Mouse (Mus musculus): ENCODE measurements at regions not wholly inside any gene's neighbourhood (a gene's known extent, or its start where the extent isn't known, plus 50 kb on each side); places are given as distances from the start of the nearest gene placed in this dataset.

GRCm38 (mm10) chr19:14835629-14836028, 237.8 kb upstream of the Tle4 start:
- WGBS = 85% methylated on average over 8 of the region's 8 CpGs
- no peak for ATAC-seq (ENCODE audit: borderline replicate concordance, extremely low read depth, low FRiP score, low TSS enrichment)
- H3K9me3 ChIP-seq = no peaks in the 10 kb centered on the region
- no peak overlapping the region for H3K9ac ChIP-seq
- no peak overlapping the region for H3K27ac ChIP-seq
- no peaks in the 10 kb centered on the region for H3K36me3 ChIP-seq
- no peak overlapping the region for H3K4me3 ChIP-seq
- no peaks in the 10 kb centered on the region for H3K27me3 ChIP-seq
- H3K4me1 ChIP-seq = no peaks in the 10 kb centered on the region
- H3K4me2 ChIP-seq = no peak overlapping the region

GRCm38 (mm10) chr19:14816354-14816753, 218.5 kb upstream of the Tle4 start:
- H3K9ac ChIP-seq = no peak overlapping the region

GRCm38 (mm10) chr19:14806787-14807186, 208.9 kb upstream of the Tle4 start:
- Histone ChIP-seq H3K4me3 (no peak overlapping the region), H3K9me3 (no peaks in the 10 kb centered on the region), H3K9ac (no peak overlapping the region), H3K27ac (no peak overlapping the region), H3K27me3 (peaks cover 28% of the 10 kb centered on the region; the same call in 1 of the 2 replicates), H3K4me1 (peaks cover 7% of the 10 kb centered on the region; the same call in 1 of the 2 replicates), H3K4me2 (no peak overlapping the region), H3K36me3 (no peaks in the 10 kb centered on the region)
- whole genome bisulfite sequencing = 69% methylated on average over 6 of the region's 6 CpGs
- no peak for ATAC-seq (ENCODE audit: borderline replicate concordance, extremely low read depth, low FRiP score, low TSS enrichment)

More at GRCm38 (mm10) chr19:14816354-14816753, 218.5 kb upstream of the Tle4 start:
- Histone ChIP-seq H3K27ac (no peak overlapping the region), H3K4me2 (no peak overlapping the region), H3K27me3 (0 out of 2 replicates have a peak, but pooled peaks cover 6% of the 10 kb centered on the region), H3K4me3 (no peak overlapping the region), H3K9me3 (no peaks in the 10 kb centered on the region), H3K4me1 (no peaks in the 10 kb centered on the region), H3K36me3 (no peaks in the 10 kb centered on the region)
- WGBS = 68% methylated on average over 3 of the region's 3 CpGs
- ATAC-seq (ENCODE audit: borderline replicate concordance, extremely low read depth, low FRiP score, low TSS enrichment) = no peak

GRCm38 (mm10) chr19:14802909-14803650, 205.2 kb upstream of the Tle4 start:
- Histone ChIP-seq H3K27ac (no peak overlapping the region), H3K4me1 (peaks cover 11% of the 10 kb centered on the region; the same call in 1 of the 2 replicates), H3K4me2 (no peak overlapping the region), H3K27me3 (peaks cover 55% of the 10 kb centered on the region; the same call in 1 of the 2 replicates), H3K9me3 (no peaks in the 10 kb centered on the region), H3K9ac (no peak overlapping the region), H3K36me3 (no peaks in the 10 kb centered on the region), H3K4me3 (no peak overlapping the region)
- ATAC-seq (ENCODE audit: borderline replicate concordance, extremely low read depth, low FRiP score, low TSS enrichment) = no peak
- WGBS = 12% methylated on average over 5 of the region's 5 CpGs

- no peak for ATAC-seq (ENCODE audit: borderline replicate concordance, extremely low read depth, low FRiP score, low TSS enrichment)
- Histone ChIP-seq H3K27ac (no peak overlapping the region), H3K9ac (no peak overlapping the region), H3K4me1 (peaks cover 11% of the 10 kb centered on the region; the same call in 1 of the 2 replicates), H3K4me2 (no peak overlapping the region), H3K9me3 (no peaks in the 10 kb centered on the region), H3K27me3 (peaks cover 67% of the 10 kb centered on the region; the same call in 1 of the 2 replicates), H3K4me3 (no peak overlapping the region), H3K36me3 (no peaks in the 10 kb centered on the region)
- 70% methylated on average over 8 of the region's 8 CpGs for WGBS
These were observed 203.8 kb upstream of the Tle4 start for GRCm38 (mm10) chr19:14801669-14802068.

GRCm38 (mm10) chr19:14799002-14799401, 201.2 kb upstream of the Tle4 start:
- 45% methylated on average over 6 of the region's 6 CpGs for WGBS
- Histone ChIP-seq H3K4me2 (no peak overlapping the region), H3K9me3 (no peaks in the 10 kb centered on the region), H3K4me3 (no peak overlapping the region), H3K36me3 (no peaks in the 10 kb centered on the region), H3K27ac (no peak overlapping the region), H3K9ac (no peak overlapping the region), H3K27me3 (peaks cover 62% of the 10 kb centered on the region), H3K4me1 (peaks cover 11% of the 10 kb centered on the region; the same call in 1 of the 2 replicates)
- no peak for ATAC-seq (ENCODE audit: borderline replicate concordance, extremely low read depth, low FRiP score, low TSS enrichment)

GRCm38 (mm10) chr19:14798417-14798816, 200.6 kb upstream of the Tle4 start:
- ATAC-seq (ENCODE audit: borderline replicate concordance, extremely low read depth, low FRiP score, low TSS enrichment) = no peak
- no peaks in the 10 kb centered on the region for H3K9me3 ChIP-seq
- no peaks in the 10 kb centered on the region for H3K36me3 ChIP-seq
- peaks cover 63% of the 10 kb centered on the region for H3K27me3 ChIP-seq
- no peak overlapping the region for H3K9ac ChIP-seq
- WGBS = 56% methylated on average over 7 of the region's 7 CpGs
- H3K27ac ChIP-seq = no peak overlapping the region
- H3K4me3 ChIP-seq = no peak overlapping the region
- H3K4me2 ChIP-seq = no peak overlapping the region
- peaks cover 10% of the 10 kb centered on the region; the same call in 1 of the 2 replicates for H3K4me1 ChIP-seq

GRCm38 (mm10) chr19:14795910-14796309, 198.1 kb upstream of the Tle4 start:
- Histone ChIP-seq H3K9ac (no peak overlapping the region), H3K4me2 (no peak overlapping the region), H3K36me3 (no peaks in the 10 kb centered on the region), H3K9me3 (no peaks in the 10 kb centered on the region), H3K27me3 (peaks cover 53% of the 10 kb centered on the region), H3K27ac (no peak overlapping the region), H3K4me1 (peaks cover 4% of the 10 kb centered on the region; the same call in 1 of the 2 replicates), H3K4me3 (no peak overlapping the region)
- WGBS = 78% methylated on average over 5 of the region's 5 CpGs
- ATAC-seq (ENCODE audit: borderline replicate concordance, extremely low read depth, low FRiP score, low TSS enrichment) = no peak

- ATAC-seq (ENCODE audit: borderline replicate concordance, extremely low read depth, low FRiP score, low TSS enrichment) = no peak
- Histone ChIP-seq H3K4me3 (no peak overlapping the region), H3K36me3 (no peaks in the 10 kb centered on the region), H3K4me1 (no peaks in the 10 kb centered on the region), H3K9me3 (no peaks in the 10 kb centered on the region), H3K27me3 (peaks cover 21% of the 10 kb centered on the region), H3K27ac (no peak overlapping the region), H3K4me2 (no peak overlapping the region), H3K9ac (no peak overlapping the region)
- 63% methylated on average over 1 of the region's 1 CpGs for WGBS
These were observed 192.1 kb upstream of the Tle4 start for GRCm38 (mm10) chr19:14789992-14790391.

GRCm38 (mm10) chr19:14788630-14789029, 190.8 kb upstream of the Tle4 start:
- peaks cover 26% of the 10 kb centered on the region for H3K27me3 ChIP-seq
- no peak overlapping the region for H3K27ac ChIP-seq
- no peak for ATAC-seq (ENCODE audit: borderline replicate concordance, extremely low read depth, low FRiP score, low TSS enrichment)
- H3K4me2 ChIP-seq = no peak overlapping the region
- no peaks in the 10 kb centered on the region for H3K36me3 ChIP-seq
- no peak overlapping the region for H3K9ac ChIP-seq
- H3K4me3 ChIP-seq = no peak overlapping the region
- H3K9me3 ChIP-seq = no peaks in the 10 kb centered on the region
- 82% methylated on average over 4 of the region's 4 CpGs for WGBS
- H3K4me1 ChIP-seq = no peaks in the 10 kb centered on the region

GRCm38 (mm10) chr19:14786868-14787267, 189.0 kb upstream of the Tle4 start:
- WGBS = 56% methylated on average over 8 of the region's 8 CpGs
- no peak overlapping the region for H3K27ac ChIP-seq
- no peaks in the 10 kb centered on the region for H3K4me1 ChIP-seq
- H3K36me3 ChIP-seq = no peaks in the 10 kb centered on the region
- H3K4me3 ChIP-seq = no peak overlapping the region
- no peak for ATAC-seq (ENCODE audit: borderline replicate concordance, extremely low read depth, low FRiP score, low TSS enrichment)
- H3K9ac ChIP-seq = no peak overlapping the region
- peaks cover 22% of the 10 kb centered on the region for H3K27me3 ChIP-seq
- H3K4me2 ChIP-seq = no peak overlapping the region
- no peaks in the 10 kb centered on the region for H3K9me3 ChIP-seq

- 21% methylated on average over 3 of the region's 3 CpGs for WGBS
- Histone ChIP-seq H3K9me3 (no peaks in the 10 kb centered on the region), H3K4me3 (no peak overlapping the region), H3K27me3 (peaks cover 26% of the 10 kb centered on the region), H3K4me1 (no peaks in the 10 kb centered on the region), H3K9ac (no peak overlapping the region), H3K4me2 (no peak overlapping the region), H3K36me3 (no peaks in the 10 kb centered on the region), H3K27ac (no peak overlapping the region)
- ATAC-seq (ENCODE audit: borderline replicate concordance, extremely low read depth, low FRiP score, low TSS enrichment) = no peak
These were observed 187.8 kb upstream of the Tle4 start for GRCm38 (mm10) chr19:14785661-14786060.
